Mouse (Mus musculus) kidney, embryonic 16.5 days (tissue): Measurements from ENCODE around the gene Gpr137. TPM values are rescaled to one million over a fixed set of nuclear protein-coding genes. Genes with fewer than 3 reads are reported as not detected.

Experiments used
- ATAC-seq: fragments of 200-750 bp; cut with Nextera tagmentation; 2 replicates; pipeline ENCODE4 v1.8.0; 2017; ENCODE audit warnings: moderate TSS enrichment; ENCODE audit not compliant: low FRiP score, low TSS enrichment
- H3K27ac ChIP-seq: fragments of 300-500 bp; sonication (generic); 2 replicates; pipeline ENCODE4 v1.5.1; 2014; ENCODE audit warnings: low read length
- H3K27me3 ChIP-seq: fragments of 300-500 bp; sonication (generic); 2 replicates; pipeline ENCODE4 v1.6.1; 2014; ENCODE audit warnings: low read length, control low read depth, mixed read lengths; ENCODE audit not compliant: insufficient read depth
- H3K36me3 ChIP-seq: fragments of 300-500 bp; sonication (generic); 2 replicates; pipeline ENCODE4 v1.6.1; 2014; ENCODE audit warnings: low read length, control low read depth, mixed read lengths; ENCODE audit not compliant: insufficient read depth
- H3K4me1 ChIP-seq: fragments of 300-500 bp; sonication (generic); 2 replicates; pipeline ENCODE4 v1.6.1; 2014; ENCODE audit warnings: low read length, control low read depth, mixed read lengths; ENCODE audit not compliant: insufficient read depth
- H3K4me2 ChIP-seq: fragments of 300-500 bp; sonication (generic); replicated peaks from 2 replicates; pipeline ENCODE4 v1.6.1; 2014; ENCODE audit warnings: low read depth, low read length
- H3K4me3 ChIP-seq: fragments of 300-500 bp; sonication (generic); 2 replicates; pipeline ENCODE4 v1.5.1; 2014; ENCODE audit warnings: mild to moderate bottlenecking, low read length
- H3K9ac ChIP-seq: fragments of 300-500 bp; sonication (generic); replicated peaks from 2 replicates; pipeline ENCODE4 v1.6.1; 2014; ENCODE audit warnings: low read length
- H3K9me3 ChIP-seq: fragments of 300-500 bp; sonication (generic); 2 replicates; pipeline ENCODE4 v1.6.1; 2016; ENCODE audit warnings: low read length, control low read depth
- WGBS: fragments of 180-500 bp; shearing (Covaris S2); extraction: QIAGEN DNeasy Blood & Tissue Kit; methylation state at CpG from one replicate; pipeline ENCODE4 v1.1.7; 2014; 5-methylcytosine and 5-hydroxymethylcytosine counted together
- polyA plus RNA-seq: library from polyadenylated mRNA; unstranded; fragments of >200 nt; fragmentation: Nextera tagmentation; extraction: Ambion mirVana; gene quantifications from 2 replicates; pipeline ENCODE4 v1.2.1, GENCODE M21; 2015

Gene Gpr137
- polyA plus RNA-seq, 1 experiment from 2014 or later, result 30.4 TPM

DNA sequence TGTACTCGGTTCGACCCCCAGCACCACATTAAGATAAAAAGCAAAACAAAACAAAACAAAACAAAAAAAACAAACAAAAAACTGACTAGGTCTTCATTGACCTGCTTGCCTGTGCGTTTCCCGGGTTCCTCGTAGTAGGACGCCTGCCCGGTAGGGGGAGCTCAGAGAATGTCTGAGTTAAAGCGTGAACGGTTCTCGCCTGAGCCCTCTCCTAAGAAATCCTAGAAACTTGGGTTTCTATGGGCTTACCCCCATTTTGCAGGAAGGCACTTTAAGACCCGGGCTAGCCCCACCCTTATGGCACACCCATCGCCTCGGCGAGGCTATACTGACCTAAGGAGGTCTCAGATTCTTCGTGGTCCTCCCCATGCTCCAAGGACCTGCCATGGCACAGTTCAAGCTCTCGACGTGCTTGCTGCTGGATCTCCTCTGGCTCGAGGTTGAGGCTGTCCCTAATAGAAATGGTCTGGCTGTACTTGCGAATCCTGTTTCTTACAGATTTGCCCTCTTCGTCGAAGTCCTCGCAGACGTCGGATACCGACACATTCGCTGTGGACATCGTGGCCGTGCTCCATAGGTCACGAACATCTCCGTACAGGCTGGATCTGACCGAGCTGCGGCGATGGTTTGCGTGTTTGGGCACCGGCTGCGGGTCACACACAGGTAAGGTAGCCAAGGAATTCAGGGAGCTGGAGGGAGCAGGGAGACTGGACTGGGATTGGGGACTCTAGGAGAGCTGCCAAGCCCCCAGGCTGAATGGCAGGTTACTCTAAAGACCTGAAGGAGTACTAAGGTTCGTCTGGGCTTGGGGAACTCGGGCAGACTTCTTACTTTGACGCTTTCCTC is 17.6 kb downstream of the Gpr137 start:
- WGBS, result 3% methylated on average over 39 of the region's 39 CpGs
- no peak for ATAC-seq

DNA sequence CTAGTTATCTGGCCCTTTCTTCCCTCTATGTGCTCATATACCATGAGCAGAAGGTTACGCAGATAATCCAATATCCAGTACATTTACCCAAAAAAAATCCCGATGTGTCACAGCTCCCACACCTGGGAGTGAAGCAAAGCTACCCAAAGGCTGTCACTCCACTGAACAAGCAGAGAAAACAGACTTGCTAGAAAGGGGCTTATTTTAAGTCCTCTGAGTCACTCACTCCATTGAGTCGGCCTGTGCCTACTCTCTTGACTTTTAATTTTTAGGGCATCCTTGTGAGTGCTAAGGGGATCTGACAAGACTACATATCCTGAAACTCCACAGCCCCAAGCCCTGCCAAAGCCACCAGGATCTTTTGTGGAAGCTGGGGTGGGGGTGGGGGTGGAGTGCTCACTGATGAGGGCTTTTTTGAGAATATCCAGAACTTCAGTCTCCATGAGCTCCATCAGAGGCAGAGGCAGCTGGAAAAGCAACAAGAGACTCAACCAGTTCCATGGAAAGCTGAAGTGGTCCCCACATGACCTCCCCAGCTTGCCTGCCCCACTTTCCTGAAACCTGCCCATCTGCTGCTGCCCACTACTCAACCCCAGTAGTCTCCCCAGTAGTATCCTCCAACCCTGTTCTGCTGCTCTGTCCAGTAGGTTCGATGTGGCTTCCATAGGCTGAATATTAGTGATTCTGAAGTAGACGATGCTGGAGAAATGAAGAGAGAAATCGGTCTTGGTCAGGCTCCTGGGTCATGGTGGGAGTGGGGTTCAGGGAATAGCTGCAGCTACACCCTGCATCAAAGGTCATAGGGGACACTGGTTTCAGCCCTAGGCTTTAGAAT is 19.2 kb downstream of the Gpr137 start:
- peaks cover 46% of the 10 kb centered on the region for H3K27me3 ChIP-seq
- H3K9me3 ChIP-seq, result no peaks in the 10 kb centered on the region
- H3K27ac ChIP-seq, result no peak overlapping the region
- H3K9ac ChIP-seq, result peak overlapping the region; percentile 37; the same call in 1 of the 2 replicates
- ATAC-seq, result no peak
- peak overlapping the region; percentile 73; the same call in 1 of the 2 replicates for H3K4me3 ChIP-seq
- H3K4me2 ChIP-seq, result peak overlapping the region; percentile 94; the same call in 1 of the 2 replicates
- H3K4me1 ChIP-seq, result peaks cover 30% of the 10 kb centered on the region
- WGBS, result 59% methylated on average over 6 of the region's 6 CpGs
- no peaks in the 10 kb centered on the region for H3K36me3 ChIP-seq

More for the DNA sequence above, 17.6 kb downstream of the Gpr137 start:
- Histone ChIP-seq H3K36me3 (no peaks in the 10 kb centered on the region), H3K4me3 (peak overlapping the region; percentile 31), H3K4me2 (peak overlapping the region; percentile 44), H3K27me3 (peaks cover 57% of the 10 kb centered on the region), H3K4me1 (peaks cover 28% of the 10 kb centered on the region), H3K9me3 (no peaks in the 10 kb centered on the region), H3K27ac (no peak overlapping the region), H3K9ac (no peak overlapping the region; the same call in 1 of the 2 replicates)

DNA sequence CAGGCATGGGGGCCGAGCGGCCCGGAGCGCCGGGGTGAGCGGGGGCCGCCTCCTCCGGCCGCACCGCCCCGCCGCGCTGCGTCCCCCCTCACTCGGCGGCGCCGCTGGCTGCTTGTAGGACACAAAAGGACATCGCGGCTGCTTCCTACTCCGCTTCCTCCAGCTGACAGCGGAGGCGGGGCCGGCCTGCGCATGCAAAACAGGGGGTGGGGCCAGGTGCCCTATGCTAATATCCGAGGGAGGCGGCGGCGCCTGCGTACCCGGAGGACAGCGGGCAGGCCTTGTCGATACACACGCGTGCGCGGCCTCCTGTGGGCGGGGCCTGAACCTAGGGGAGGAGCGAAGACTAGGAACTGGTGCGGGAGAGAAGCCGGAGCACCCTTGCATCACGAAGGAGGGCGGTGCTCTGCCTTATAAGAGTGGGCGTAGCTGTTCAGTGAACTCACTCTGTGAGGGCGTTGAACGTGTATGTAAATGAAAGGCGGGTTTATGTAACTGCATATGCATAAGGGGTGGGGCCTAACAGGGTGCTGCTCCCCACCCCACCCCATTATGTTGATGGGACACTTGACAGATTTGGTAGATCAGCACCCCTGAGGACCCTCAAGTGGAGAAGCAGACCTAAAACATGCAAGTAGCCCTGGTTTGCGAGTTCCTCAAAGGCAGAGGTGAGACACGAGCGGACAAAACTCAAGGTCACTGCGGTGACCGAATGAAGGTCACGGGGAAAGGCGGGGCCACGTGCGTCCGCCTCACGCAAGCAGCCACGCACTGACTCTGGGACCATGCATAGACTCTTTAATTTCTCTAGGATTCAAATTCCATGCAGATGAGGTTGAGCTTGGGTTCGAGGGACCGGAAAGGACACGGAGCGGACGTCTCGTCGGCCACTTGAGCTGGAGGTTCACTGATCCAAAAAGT is 20.4 kb downstream of the Gpr137 start, which contains the start of gene Esrra:
Esrra (minus strand) TSS at position 167 of the 921 bp plus-strand sequence.
- Histone ChIP-seq H3K9ac (peak within 1 kb of the TSS; percentile 85), H3K36me3 (no peaks in the 10 kb centered on the region), H3K27me3 (peaks cover 34% of the 10 kb centered on the region), H3K9me3 (no peaks in the 10 kb centered on the region), H3K4me3 (peak within 1 kb of the TSS; percentile 73), H3K27ac (peak within 1 kb of the TSS; percentile 90), H3K4me1 (peaks cover 30% of the 10 kb centered on the region), H3K4me2 (peak within 1 kb of the TSS; percentile 94)
- WGBS, result under 1% methylated on average over 66 of the region's 66 CpGs
- peak; percentile 95 for ATAC-seq

DNA sequence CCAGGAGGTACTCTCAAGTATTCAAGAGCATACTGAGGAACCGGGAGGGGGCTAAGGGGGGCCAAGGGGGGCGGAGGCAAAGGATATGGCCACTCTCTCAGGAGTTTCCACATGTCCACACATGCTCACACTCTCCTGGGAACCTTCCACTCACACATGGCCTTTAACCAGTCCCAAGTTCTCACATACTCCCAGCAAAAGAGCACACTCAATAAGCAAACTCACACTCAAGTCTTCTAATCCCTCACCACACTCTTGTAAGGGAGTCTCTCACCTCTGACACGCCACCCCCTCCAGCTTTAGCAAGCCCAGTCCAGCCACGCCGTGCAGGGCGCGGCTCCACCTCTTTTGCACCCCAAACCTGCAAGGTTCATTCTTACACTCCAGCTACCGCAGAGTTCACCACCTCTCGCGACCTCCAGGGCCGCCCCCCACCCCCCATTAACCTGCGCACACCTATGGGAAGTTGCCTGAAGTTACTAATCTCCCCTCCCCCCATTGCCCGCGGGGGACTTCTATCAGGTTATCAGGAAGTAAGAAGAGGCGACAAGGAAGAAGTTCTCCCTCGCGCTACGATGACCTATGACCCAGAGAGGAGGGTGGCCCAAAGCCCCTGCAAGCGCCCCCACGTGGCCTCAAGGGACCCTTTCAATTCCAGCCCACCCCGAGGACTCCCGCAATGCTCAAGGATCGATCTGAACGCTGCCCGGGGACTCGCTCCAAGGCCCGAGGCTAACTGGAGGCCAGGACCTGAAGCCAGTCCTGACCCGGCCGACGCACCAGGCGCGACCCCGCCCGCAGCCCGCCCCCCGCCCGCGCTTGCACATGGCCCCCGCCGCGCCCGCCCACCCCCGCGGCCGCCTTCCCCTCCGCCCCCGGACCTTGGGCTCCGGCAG is 21.3 kb downstream of the Gpr137 start:
- Histone ChIP-seq H3K27me3 (peaks cover 25% of the 10 kb centered on the region), H3K4me2 (peak overlapping the region; percentile 94), H3K4me1 (peaks cover 25% of the 10 kb centered on the region), H3K9me3 (no peaks in the 10 kb centered on the region), H3K4me3 (peak overlapping the region; percentile 73), H3K27ac (peak overlapping the region; percentile 90), H3K36me3 (no peaks in the 10 kb centered on the region), H3K9ac (peak overlapping the region; percentile 85)
- ATAC-seq, result peak; percentile 8; the same call in 1 of the 2 replicates
- 1% methylated on average over 35 of the region's 48 CpGs for WGBS

DNA sequence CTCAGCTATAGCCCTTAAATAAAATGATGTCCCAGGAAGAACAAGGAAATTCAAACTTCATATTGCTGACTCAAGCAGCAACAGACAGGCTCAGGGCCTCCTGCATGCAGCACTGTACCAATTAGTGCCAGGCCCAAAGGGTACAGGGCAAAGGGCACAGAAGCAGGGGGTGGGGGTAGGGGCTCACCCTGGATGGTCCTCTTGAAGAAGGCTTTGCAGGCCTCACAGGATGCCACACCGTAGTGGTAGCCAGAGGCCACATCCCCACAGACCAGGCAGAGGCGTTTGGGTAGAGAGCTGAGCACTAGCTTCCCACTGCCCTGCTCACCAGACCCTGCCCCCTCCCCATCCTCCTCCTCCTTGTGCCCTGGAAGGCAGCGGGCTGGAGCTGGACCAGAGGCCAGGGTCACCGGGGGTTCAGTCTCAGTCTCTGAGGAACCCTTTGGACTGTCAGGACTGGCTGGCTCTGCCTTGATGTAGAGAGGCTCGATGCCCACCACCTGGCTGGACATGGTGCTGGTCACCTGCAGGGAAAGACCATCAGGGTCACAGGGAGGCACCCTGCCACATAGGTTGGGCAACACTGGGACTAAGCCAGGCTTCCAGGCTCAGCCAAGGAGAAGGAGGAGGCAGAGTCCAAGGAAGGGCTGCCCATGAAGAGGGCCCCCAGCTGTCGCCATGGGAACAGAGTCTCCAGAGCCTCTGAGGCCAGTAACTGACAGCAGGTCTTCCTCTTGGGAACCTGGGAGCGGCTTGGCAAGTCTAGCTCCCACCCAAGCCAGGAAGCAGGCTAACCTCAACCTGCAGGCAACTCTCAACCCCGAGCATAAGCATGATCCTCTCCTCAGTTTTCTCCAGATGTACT is 22.2 kb downstream of the Gpr137 start:
- H3K4me1 ChIP-seq, result peaks cover 16% of the 10 kb centered on the region
- peaks cover 16% of the 10 kb centered on the region for H3K27me3 ChIP-seq
- peak; percentile 17 for ATAC-seq
- peak overlapping the region; percentile 90 for H3K27ac ChIP-seq
- H3K4me3 ChIP-seq, result peak overlapping the region; percentile 73
- no peaks in the 10 kb centered on the region for H3K9me3 ChIP-seq
- no peaks in the 10 kb centered on the region for H3K36me3 ChIP-seq
- peak overlapping the region; percentile 85 for H3K9ac ChIP-seq
- H3K4me2 ChIP-seq, result peak overlapping the region; percentile 94
- WGBS, result 18% methylated on average over 8 of the region's 8 CpGs

DNA sequence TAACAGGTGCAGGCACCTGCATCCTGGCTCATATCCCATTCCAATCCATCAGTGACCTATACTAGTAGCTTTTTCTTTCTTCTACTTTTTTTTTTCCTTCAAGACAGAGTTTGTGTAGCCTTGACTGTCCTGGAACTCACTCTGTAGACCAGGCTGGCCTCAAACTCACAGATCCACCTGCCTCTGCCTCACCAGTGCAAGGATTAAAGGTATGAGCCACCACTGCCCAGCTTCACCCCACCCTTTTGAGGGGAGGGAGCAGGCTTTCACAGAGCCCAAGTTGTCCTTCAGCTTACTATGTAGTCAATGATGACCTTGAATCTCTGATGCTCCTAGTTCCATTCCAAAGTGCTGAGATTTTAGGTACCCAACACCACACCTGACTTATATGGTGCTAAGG is 22.8 kb downstream of the Gpr137 start:
- Histone ChIP-seq H3K27ac (peak overlapping the region; percentile 90; the same call in 1 of the 2 replicates), H3K4me3 (no peak overlapping the region), H3K4me1 (peaks cover 15% of the 10 kb centered on the region), H3K36me3 (no peaks in the 10 kb centered on the region), H3K9me3 (no peaks in the 10 kb centered on the region), H3K9ac (0 out of 2 replicates have a peak overlapping the region, but pooled peaks have one; percentile 85), H3K27me3 (peaks cover 10% of the 10 kb centered on the region), H3K4me2 (no peak overlapping the region)
- no peak for ATAC-seq

DNA sequence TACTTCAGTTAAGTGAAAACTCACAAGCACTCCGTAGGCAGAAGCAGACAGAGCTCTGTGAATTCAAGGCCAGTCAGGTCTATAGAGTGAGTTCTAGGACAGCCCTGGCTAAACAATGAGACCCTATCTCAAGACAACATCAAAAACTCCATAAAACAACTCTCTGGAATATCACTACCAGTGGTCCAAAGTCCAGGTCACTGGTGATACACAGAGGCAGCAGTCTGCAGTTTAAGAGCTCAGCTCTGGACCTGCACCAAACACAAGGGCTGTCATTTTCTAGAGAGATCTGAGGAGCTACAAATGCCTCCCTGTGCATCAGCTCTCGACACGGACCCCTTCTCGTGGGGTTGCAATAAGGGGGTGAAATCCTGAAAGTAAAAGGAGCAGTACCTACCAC is 24.0 kb downstream of the Gpr137 start:
- H3K4me2 ChIP-seq, result no peak overlapping the region
- no peak overlapping the region for H3K4me3 ChIP-seq
- no peak overlapping the region for H3K27ac ChIP-seq
- no peak overlapping the region for H3K9ac ChIP-seq
- peaks cover 3% of the 10 kb centered on the region for H3K27me3 ChIP-seq
- peaks cover 8% of the 10 kb centered on the region; the same call in 1 of the 2 replicates for H3K36me3 ChIP-seq
- H3K9me3 ChIP-seq, result no peaks in the 10 kb centered on the region
- H3K4me1 ChIP-seq, result peaks cover 15% of the 10 kb centered on the region
- no peak for ATAC-seq
- WGBS, result 92% methylated on average over 4 of the region's 4 CpGs

DNA sequence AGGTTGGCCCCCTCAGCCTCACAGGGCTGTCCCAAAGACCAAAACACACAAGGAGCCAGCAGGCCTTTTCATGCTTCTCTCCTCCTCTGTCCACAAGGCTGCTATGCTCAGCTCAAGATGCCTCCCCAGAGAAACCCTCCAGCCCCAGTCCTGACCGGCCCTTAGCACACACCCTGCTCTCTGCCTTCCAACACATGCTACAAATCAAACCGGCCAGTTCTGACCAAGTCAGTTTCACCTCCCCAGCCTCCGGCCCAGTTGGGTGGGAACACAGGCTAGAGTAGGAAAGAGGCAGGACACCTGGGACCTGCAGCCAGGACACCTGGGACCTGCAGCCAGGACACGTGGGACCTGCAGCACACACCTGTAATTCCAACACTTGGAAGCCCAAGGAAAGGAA is 25.8 kb downstream of the Gpr137 start:
- Histone ChIP-seq H3K4me1 (peaks cover 18% of the 10 kb centered on the region), H3K36me3 (peaks cover 22% of the 10 kb centered on the region), H3K27me3 (no peaks in the 10 kb centered on the region), H3K9me3 (no peaks in the 10 kb centered on the region), H3K9ac (peak overlapping the region; percentile 13; the same call in 1 of the 2 replicates), H3K27ac (no peak overlapping the region), H3K4me2 (no peak overlapping the region), H3K4me3 (no peak overlapping the region)
- WGBS, result 64% methylated on average over 4 of the region's 4 CpGs
- no peak for ATAC-seq
